Mouse (Mus musculus): ENCODE measurements around the gene Usp7. TPM values are rescaled to one million over a fixed set of nuclear protein-coding genes. Genes with fewer than 3 reads are reported as not detected.
A peak's percentile ranks its signal among the peaks of the same experiment; 100 is the strongest.

Usp7 gene
- polyA plus RNA-seq, 1 experiment from 2014 or later: 22.4 TPM

GRCm38 (mm10) chr16:8731630-8732029, 60.5 kb downstream of the Usp7 start:
- Histone ChIP-seq H3K9ac (ENCODE audit: low read depth, low read length) (no peak overlapping the region), H3K4me2 (ENCODE audit: low read depth, low read length) (peak overlapping the region; percentile 44), H3K27ac (ENCODE audit: low read length) (peak overlapping the region; percentile 42)

GRCm38 (mm10) chr16:8728111-8728748, 63.9 kb downstream of the Usp7 start:
- Histone ChIP-seq H3K4me2 (ENCODE audit: low read depth, low read length) (no peak overlapping the region), H3K27me3 (ENCODE audit: control insufficient read depth, insufficient read depth, low read depth, low read length) (no peaks in the 10 kb centered on the region), H3K36me3 (ENCODE audit: control insufficient read depth, insufficient read depth) (no peaks in the 10 kb centered on the region; the same call in 1 of the 2 replicates), H3K9ac (ENCODE audit: low read depth, low read length) (no peak overlapping the region), H3K4me1 (ENCODE audit: control insufficient read depth, low read depth, low read length) (peaks cover 78% of the 10 kb centered on the region), H3K4me3 (ENCODE audit: low read depth, low read length) (no peak overlapping the region), H3K9me3 (replicated peaks; ENCODE audit: control insufficient read depth, low read length) (no peaks in the 10 kb centered on the region), H3K27ac (ENCODE audit: low read length) (no peak overlapping the region)
- 78% methylated on average over 5 of the region's 5 CpGs for WGBS (ENCODE audit: insufficient replicate concordance)
- ATAC-seq (ENCODE audit: low read depth): no peak

More at GRCm38 (mm10) chr16:8731630-8732029, 60.5 kb downstream of the Usp7 start:
- ATAC-seq (ENCODE audit: low read depth): no peak
- H3K4me1 ChIP-seq (ENCODE audit: control insufficient read depth, low read depth, low read length): peaks cover 79% of the 10 kb centered on the region
- peaks cover 3% of the 10 kb centered on the region; the same call in 1 of the 2 replicates for H3K36me3 ChIP-seq (ENCODE audit: control insufficient read depth, insufficient read depth)
- H3K4me3 ChIP-seq (ENCODE audit: low read depth, low read length): 0 out of 2 replicates have a peak overlapping the region, but pooled peaks have one; percentile 16
- H3K9me3 ChIP-seq (replicated peaks; ENCODE audit: control insufficient read depth, low read length): no peaks in the 10 kb centered on the region
- H3K27me3 ChIP-seq (ENCODE audit: control insufficient read depth, insufficient read depth, low read depth, low read length): no peaks in the 10 kb centered on the region
- WGBS (ENCODE audit: insufficient replicate concordance): 59% methylated on average over 7 of the region's 7 CpGs

GRCm38 (mm10) chr16:8725807-8726206, 66.3 kb downstream of the Usp7 start:
- 84% methylated on average over 2 of the region's 2 CpGs for WGBS (ENCODE audit: insufficient replicate concordance)
- H3K9ac ChIP-seq (ENCODE audit: low read depth, low read length): no peak overlapping the region

GRCm38 (mm10) chr16:8724031-8724430, 68.1 kb downstream of the Usp7 start:
- H3K27me3 ChIP-seq (ENCODE audit: control insufficient read depth, insufficient read depth, low read depth, low read length): no peaks in the 10 kb centered on the region
- 86% methylated on average over 3 of the region's 3 CpGs for WGBS (ENCODE audit: insufficient replicate concordance)

More at GRCm38 (mm10) chr16:8725807-8726206, 66.3 kb downstream of the Usp7 start:
- H3K4me2 ChIP-seq (ENCODE audit: low read depth, low read length): no peak overlapping the region
- no peaks in the 10 kb centered on the region; the same call in 1 of the 2 replicates for H3K36me3 ChIP-seq (ENCODE audit: control insufficient read depth, insufficient read depth)
- no peaks in the 10 kb centered on the region for H3K9me3 ChIP-seq (replicated peaks; ENCODE audit: control insufficient read depth, low read length)
- no peak overlapping the region for H3K27ac ChIP-seq (ENCODE audit: low read length)
- H3K27me3 ChIP-seq (ENCODE audit: control insufficient read depth, insufficient read depth, low read depth, low read length): no peaks in the 10 kb centered on the region
- no peak for ATAC-seq (ENCODE audit: low read depth)
- no peak overlapping the region for H3K4me3 ChIP-seq (ENCODE audit: low read depth, low read length)
- peaks cover 64% of the 10 kb centered on the region for H3K4me1 ChIP-seq (ENCODE audit: control insufficient read depth, low read depth, low read length)

GRCm38 (mm10) chr16:8720447-8720846, 71.7 kb downstream of the Usp7 start:
- no peak overlapping the region for H3K9ac ChIP-seq (ENCODE audit: low read depth, low read length)
- ATAC-seq (ENCODE audit: low read depth): no peak
- no peaks in the 10 kb centered on the region for H3K9me3 ChIP-seq (replicated peaks; ENCODE audit: control insufficient read depth, low read length)
- H3K27me3 ChIP-seq (ENCODE audit: control insufficient read depth, insufficient read depth, low read depth, low read length): no peaks in the 10 kb centered on the region
- 95% methylated on average over 4 of the region's 4 CpGs for WGBS (ENCODE audit: insufficient replicate concordance)
- H3K4me1 ChIP-seq (ENCODE audit: control insufficient read depth, low read depth, low read length): peaks cover 30% of the 10 kb centered on the region
- H3K27ac ChIP-seq (ENCODE audit: low read length): no peak overlapping the region
- no peak overlapping the region for H3K4me3 ChIP-seq (ENCODE audit: low read depth, low read length)
- H3K36me3 ChIP-seq (ENCODE audit: control insufficient read depth, insufficient read depth): peaks cover 10% of the 10 kb centered on the region
- H3K4me2 ChIP-seq (ENCODE audit: low read depth, low read length): no peak overlapping the region

More at GRCm38 (mm10) chr16:8724031-8724430, 68.1 kb downstream of the Usp7 start:
- no peak for ATAC-seq (ENCODE audit: low read depth)
- H3K4me3 ChIP-seq (ENCODE audit: low read depth, low read length): no peak overlapping the region
- H3K27ac ChIP-seq (ENCODE audit: low read length): no peak overlapping the region
- no peak overlapping the region for H3K9ac ChIP-seq (ENCODE audit: low read depth, low read length)
- no peaks in the 10 kb centered on the region; the same call in 1 of the 2 replicates for H3K36me3 ChIP-seq (ENCODE audit: control insufficient read depth, insufficient read depth)
- peaks cover 52% of the 10 kb centered on the region for H3K4me1 ChIP-seq (ENCODE audit: control insufficient read depth, low read depth, low read length)
- no peak overlapping the region for H3K4me2 ChIP-seq (ENCODE audit: low read depth, low read length)
- H3K9me3 ChIP-seq (replicated peaks; ENCODE audit: control insufficient read depth, low read length): no peaks in the 10 kb centered on the region

- H3K27ac ChIP-seq (ENCODE audit: low read length): no peak overlapping the region
- H3K4me3 ChIP-seq (ENCODE audit: low read depth, low read length): no peak overlapping the region
- H3K4me1 ChIP-seq (ENCODE audit: control insufficient read depth, low read depth, low read length): peaks cover 12% of the 10 kb centered on the region
- H3K27me3 ChIP-seq (ENCODE audit: control insufficient read depth, insufficient read depth, low read depth, low read length): no peaks in the 10 kb centered on the region
- no peak for ATAC-seq (ENCODE audit: low read depth)
- H3K9me3 ChIP-seq (replicated peaks; ENCODE audit: control insufficient read depth, low read length): no peaks in the 10 kb centered on the region
- no peak overlapping the region for H3K9ac ChIP-seq (ENCODE audit: low read depth, low read length)
- WGBS (ENCODE audit: insufficient replicate concordance): 92% methylated on average over 10 of the region's 10 CpGs
- peaks cover 38% of the 10 kb centered on the region for H3K36me3 ChIP-seq (ENCODE audit: control insufficient read depth, insufficient read depth)
- H3K4me2 ChIP-seq (ENCODE audit: low read depth, low read length): no peak overlapping the region
Measured at GRCm38 (mm10) chr16:8717744-8718143, 74.4 kb downstream of the Usp7 start.

GRCm38 (mm10) chr16:8716300-8716699, 75.8 kb downstream of the Usp7 start:
- H3K36me3 ChIP-seq (ENCODE audit: control insufficient read depth, insufficient read depth): peaks cover 52% of the 10 kb centered on the region
- no peaks in the 10 kb centered on the region for H3K9me3 ChIP-seq (replicated peaks; ENCODE audit: control insufficient read depth, low read length)
- ATAC-seq (ENCODE audit: low read depth): no peak
- H3K4me2 ChIP-seq (ENCODE audit: low read depth, low read length): no peak overlapping the region
- no peak overlapping the region for H3K27ac ChIP-seq (ENCODE audit: low read length)
- H3K27me3 ChIP-seq (ENCODE audit: control insufficient read depth, insufficient read depth, low read depth, low read length): no peaks in the 10 kb centered on the region
- H3K4me1 ChIP-seq (ENCODE audit: control insufficient read depth, low read depth, low read length): peaks cover 8% of the 10 kb centered on the region
- WGBS (ENCODE audit: insufficient replicate concordance): 63% methylated on average over 6 of the region's 6 CpGs
- no peak overlapping the region for H3K4me3 ChIP-seq (ENCODE audit: low read depth, low read length)
- H3K9ac ChIP-seq (ENCODE audit: low read depth, low read length): no peak overlapping the region

GRCm38 (mm10) chr16:8715513-8716080, 76.5 kb downstream of the Usp7 start:
- H3K9me3 ChIP-seq (replicated peaks; ENCODE audit: control insufficient read depth, low read length): no peaks in the 10 kb centered on the region
- WGBS (ENCODE audit: insufficient replicate concordance): 82% methylated on average over 10 of the region's 10 CpGs
- H3K4me3 ChIP-seq (ENCODE audit: low read depth, low read length): no peak overlapping the region
- no peaks in the 10 kb centered on the region for H3K27me3 ChIP-seq (ENCODE audit: control insufficient read depth, insufficient read depth, low read depth, low read length)
- no peak overlapping the region for H3K4me2 ChIP-seq (ENCODE audit: low read depth, low read length)
- peaks cover 8% of the 10 kb centered on the region for H3K4me1 ChIP-seq (ENCODE audit: control insufficient read depth, low read depth, low read length)
- peaks cover 59% of the 10 kb centered on the region for H3K36me3 ChIP-seq (ENCODE audit: control insufficient read depth, insufficient read depth)
- H3K9ac ChIP-seq (ENCODE audit: low read depth, low read length): no peak overlapping the region
- ATAC-seq (ENCODE audit: low read depth): no peak
- H3K27ac ChIP-seq (ENCODE audit: low read length): no peak overlapping the region

GRCm38 (mm10) chr16:8714851-8715250, 77.3 kb downstream of the Usp7 start:
- Histone ChIP-seq H3K27me3 (ENCODE audit: control insufficient read depth, insufficient read depth, low read depth, low read length) (no peaks in the 10 kb centered on the region), H3K4me2 (ENCODE audit: low read depth, low read length) (no peak overlapping the region), H3K4me1 (ENCODE audit: control insufficient read depth, low read depth, low read length) (peaks cover 8% of the 10 kb centered on the region), H3K4me3 (ENCODE audit: low read depth, low read length) (no peak overlapping the region), H3K36me3 (ENCODE audit: control insufficient read depth, insufficient read depth) (peaks cover 66% of the 10 kb centered on the region), H3K9me3 (replicated peaks; ENCODE audit: control insufficient read depth, low read length) (no peaks in the 10 kb centered on the region), H3K9ac (ENCODE audit: low read depth, low read length) (no peak overlapping the region), H3K27ac (ENCODE audit: low read length) (no peak overlapping the region)
- ATAC-seq (ENCODE audit: low read depth): no peak
- 85% methylated on average over 5 of the region's 5 CpGs for WGBS (ENCODE audit: insufficient replicate concordance)
